Mouse (Mus musculus): ENCODE data around the gene Lasp1.

DNA sequence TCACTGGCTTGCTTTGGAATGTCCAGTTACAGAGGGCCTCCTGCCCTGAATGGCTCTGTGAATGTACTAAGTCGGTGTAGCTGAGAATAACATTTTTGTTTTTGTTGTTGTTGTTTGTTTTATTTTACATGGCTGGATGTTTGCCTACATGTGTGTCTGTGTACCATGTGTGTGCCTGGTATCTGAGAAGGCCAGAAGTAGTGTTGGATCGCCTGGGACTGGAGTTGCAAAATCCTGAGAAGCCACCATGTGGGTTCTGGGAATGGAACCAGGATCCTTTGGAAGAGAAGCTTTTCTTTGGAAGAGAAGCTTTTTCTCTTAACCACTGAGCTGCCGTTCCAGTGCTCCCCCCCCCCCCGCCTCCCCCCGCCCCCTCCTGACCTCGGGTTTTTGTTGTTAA, 3.7 kb downstream of the Lasp1 start:
- TF ChIP-seq CTCF (IDR thresholded peaks at IDR 0.05; ENCODE audit: low read depth): no peak
- no peak for TF ChIP-seq EP300 (optimal IDR thresholded peaks at IDR 0.05)

All from stomach, postnatal 0 days (tissue).